Mouse (Mus musculus) E14TG2a.4 (cell line): ENCODE results near the gene Mrps23.
"Not testable (repeated sequence)": the region's sequence is repeated elsewhere in the genome, so short reads cannot be mapped to it uniquely, and the experiment has no call there.

Experiments
- H3K27me3 ChIP-seq: 2 replicates; pipeline ENCODE4 v1.6.1; 2014; ENCODE audit warnings: low read length, control low read depth; ENCODE audit not compliant: insufficient read depth
- H3K36me3 ChIP-seq: 2 replicates; pipeline ENCODE4 v1.6.1; 2014; ENCODE audit warnings: low read length, control low read depth; ENCODE audit not compliant: insufficient read depth
- H3K4me1 ChIP-seq: replicated peaks from 2 replicates; pipeline ENCODE4 v1.6.1; 2014; ENCODE audit warnings: low read depth, low read length, control low read depth
- H3K4me3 ChIP-seq: replicated peaks from 2 replicates; pipeline ENCODE4 v1.5.1; 2014; ENCODE audit warnings: mild to moderate bottlenecking, low read length
- H3K9me3 ChIP-seq: 2 replicates; pipeline ENCODE4 v1.6.1; 2014; ENCODE audit warnings: low read length, control low read depth
- CTCF ChIP-seq: conservative IDR thresholded peaks from 2 replicates; pipeline ENCODE4 v1.5.1; 2014; ENCODE audit warnings: low read length
- NANOG ChIP-seq: IDR thresholded peaks from 2 replicates; pipeline ENCODE4 v1.6.1; 2014; ENCODE audit warnings: borderline replicate concordance, low read length, mixed read lengths
- POU5F1 ChIP-seq: IDR thresholded peaks from 2 replicates; pipeline ENCODE4 v1.6.1; 2014; ENCODE audit warnings: low read length, borderline replicate concordance

Mrps23 gene

GRCm38 (mm10) chr11:88197153-88197576 lies 7.0 kb upstream of the Mrps23 start:
- Histone ChIP-seq H3K9me3 (no peaks in the 10 kb centered on the region), H3K4me3 (no peak overlapping the region), H3K36me3 (no peaks in the 10 kb centered on the region), H3K4me1 (peaks cover 47% of the 10 kb centered on the region), H3K27me3 (peaks cover 80% of the 10 kb centered on the region)
- TF ChIP-seq CTCF (peak; percentile 47), NANOG (no peak)

GRCm38 (mm10) chr11:88198223-88198622 lies 6.0 kb upstream of the Mrps23 start:
- Histone ChIP-seq H3K4me1 (peaks cover 44% of the 10 kb centered on the region), H3K36me3 (no peaks in the 10 kb centered on the region), H3K9me3 (no peaks in the 10 kb centered on the region), H3K4me3 (no peak overlapping the region), H3K27me3 (peaks cover 75% of the 10 kb centered on the region)
- TF ChIP-seq CTCF (no peak), NANOG (no peak), POU5F1 (no peak)

GRCm38 (mm10) chr11:88201172-88201571 lies 3.0 kb upstream of the Mrps23 start:
- H3K9me3 ChIP-seq, result no peaks in the 10 kb centered on the region
- H3K4me3 ChIP-seq, result no peak overlapping the region
- TF ChIP-seq CTCF (no peak), NANOG (no peak), POU5F1 (no peak)
- peaks cover 58% of the 10 kb centered on the region for H3K27me3 ChIP-seq
- H3K4me1 ChIP-seq, result peaks cover 36% of the 10 kb centered on the region
- 0 out of 2 replicates have a peak, but pooled peaks cover 4% of the 10 kb centered on the region for H3K36me3 ChIP-seq

- peaks cover 36% of the 10 kb centered on the region for H3K4me1 ChIP-seq
- TF ChIP-seq NANOG (peak; percentile 80), POU5F1 (no peak)
- no peaks in the 10 kb centered on the region for H3K9me3 ChIP-seq
- peaks cover 50% of the 10 kb centered on the region for H3K27me3 ChIP-seq
- H3K36me3 ChIP-seq, result peaks cover 5% of the 10 kb centered on the region
- no peak overlapping the region for H3K4me3 ChIP-seq
Observed at GRCm38 (mm10) chr11:88202077-88202476, 2.1 kb upstream of the Mrps23 start.

GRCm38 (mm10) chr11:88204593-88205368 lies 593 bp downstream of the Mrps23 start:
- peak overlapping the region; percentile 96 for H3K4me3 ChIP-seq
- TF ChIP-seq CTCF, result no peak
- TF ChIP-seq POU5F1, result no peak
- no peak for TF ChIP-seq NANOG

GRCm38 (mm10) chr11:88206576-88206975 lies 2.4 kb downstream of the Mrps23 start:
- not testable (repeated sequence) for H3K9me3 ChIP-seq, H3K27me3 ChIP-seq, H3K4me3 ChIP-seq
- Histone ChIP-seq H3K4me1 (peaks cover 24% of the 10 kb centered on the region), H3K36me3 (peaks cover 50% of the 10 kb centered on the region)

More at GRCm38 (mm10) chr11:88204593-88205368, 593 bp downstream of the Mrps23 start:
- Histone ChIP-seq H3K36me3 (peaks cover 32% of the 10 kb centered on the region), H3K27me3 (peaks cover 27% of the 10 kb centered on the region), H3K4me1 (peaks cover 29% of the 10 kb centered on the region), H3K9me3 (no peaks in the 10 kb centered on the region)

- H3K4me1 ChIP-seq, result peaks cover 18% of the 10 kb centered on the region
- no peak overlapping the region for H3K4me3 ChIP-seq
- H3K27me3 ChIP-seq, result peaks cover 5% of the 10 kb centered on the region
- peaks cover 54% of the 10 kb centered on the region for H3K36me3 ChIP-seq
- no peak for TF ChIP-seq NANOG
- TF ChIP-seq POU5F1, result no peak
- no peak for TF ChIP-seq CTCF
- H3K9me3 ChIP-seq, result no peaks in the 10 kb centered on the region
Observed at GRCm38 (mm10) chr11:88207697-88208096, 3.5 kb downstream of the Mrps23 start.

GRCm38 (mm10) chr11:88211824-88212582 lies 7.8 kb downstream of the Mrps23 start:
- peaks cover 50% of the 10 kb centered on the region for H3K36me3 ChIP-seq
- no peak overlapping the region for H3K4me3 ChIP-seq
- no peaks in the 10 kb centered on the region for H3K9me3 ChIP-seq
- TF ChIP-seq CTCF (no peak), NANOG (no peak), POU5F1 (no peak)
- H3K27me3 ChIP-seq, result 0 out of 2 replicates have a peak, but pooled peaks cover 7% of the 10 kb centered on the region
- H3K4me1 ChIP-seq, result peaks cover 32% of the 10 kb centered on the region
